In genomic region chr9:40678653-40679052, GRCm38 (mm10) we compare ENCODE assay signal across 24 mouse cellular contexts. TPM values are rescaled to one million over a fixed set of nuclear protein-coding genes. Genes with fewer than 3 reads are reported as not detected.
DNase-seq lines count a peak whose midpoint lies in the region; ATAC-seq and TF ChIP-seq lines count a peak whose summit lies in the region.
"Had no signal": no experiment of that assay in that cellular context is flagged by ENCODE, and none has a peak within 500 bp of the region (broad histone marks: within the 10 kb centered on the region; RNA-seq: fewer than 3 reads in every experiment).

No protein-coding gene starts in this region.

- WGBS in limb, embryonic 13.5 days, result 54% methylated on average over 4 of the region's 4 CpGs
- 82% methylated on average over 4 of the region's 4 CpGs for WGBS in limb, embryonic 10.5 days
- WGBS in stomach, embryonic 14.5 days, result 56% methylated on average over 4 of the region's 4 CpGs
- WGBS in stomach, postnatal 0 days, result 61% methylated on average over 4 of the region's 4 CpGs
- 31% methylated on average over 4 of the region's 4 CpGs for WGBS in limb, embryonic 14.5 days

- H3K36me3 ChIP-seq in limb, embryonic 13.5 days, result no peaks in the 10 kb centered on the region
- no peaks in the 10 kb centered on the region for H3K36me3 ChIP-seq in limb, embryonic 10.5 days
- no peaks in the 10 kb centered on the region for H3K36me3 ChIP-seq in stomach, embryonic 14.5 days (ENCODE audit: control insufficient read depth, insufficient read depth, low read length)
- no peaks in the 10 kb centered on the region for H3K36me3 ChIP-seq in stomach, postnatal 0 days (ENCODE audit: control insufficient read depth, insufficient read depth, low read length)
- H3K36me3 ChIP-seq in limb, embryonic 14.5 days (ENCODE audit: control insufficient read depth, insufficient read depth, low read length), result no peaks in the 10 kb centered on the region
- H3K36me3 ChIP-seq: embryonic facial prominence, embryonic 10.5 days; heart, embryonic 15.5 days; hindbrain, embryonic 13.5 days had no signal

- H3K9ac ChIP-seq in limb, embryonic 13.5 days, result no peak overlapping the region
- no peak overlapping the region for H3K9ac ChIP-seq in stomach, embryonic 14.5 days (replicated peaks; ENCODE audit: low read depth, low read length)
- no peak overlapping the region for H3K9ac ChIP-seq in stomach, postnatal 0 days (ENCODE audit: low read length)
- no peak overlapping the region for H3K9ac ChIP-seq in limb, embryonic 14.5 days (ENCODE audit: low read depth, low read length, severe bottlenecking)
- H3K9ac ChIP-seq: forebrain, embryonic 13.5 days; heart, embryonic 15.5 days; hindbrain, embryonic 13.5 days had no signal

- TF ChIP-seq CTCF in stomach, postnatal 0 days (IDR thresholded peaks at IDR 0.05; ENCODE audit: low read depth), result no peak

- no peak for ATAC-seq in limb, embryonic 13.5 days (ENCODE audit: low FRiP score, low read depth)
- no peak for ATAC-seq in stomach, embryonic 14.5 days (ENCODE audit: insufficient number of reproducible peaks, insufficient read depth, low FRiP score, low read depth)
- ATAC-seq in stomach, postnatal 0 days (ENCODE audit: low FRiP score, low TSS enrichment), result no peak
- ATAC-seq in limb, embryonic 14.5 days (ENCODE audit: low FRiP score, low read depth), result no peak
- ATAC-seq: forebrain, embryonic 13.5 days had no signal

- peak overlapping the region; percentile 55; the same call in 1 of the 2 replicates for H3K27ac ChIP-seq in limb, embryonic 13.5 days
- no peak overlapping the region for H3K27ac ChIP-seq in limb, embryonic 10.5 days
- H3K27ac ChIP-seq in stomach, embryonic 14.5 days (ENCODE audit: low read length), result peak overlapping the region; percentile 39; the same call in 1 of the 2 replicates
- no peak overlapping the region for H3K27ac ChIP-seq in stomach, postnatal 0 days (replicated peaks)
- H3K27ac ChIP-seq in limb, embryonic 14.5 days (replicated peaks; ENCODE audit: low read depth, low read length), result 0 out of 2 replicates have a peak overlapping the region, but pooled peaks have one; percentile 38
- H3K27ac ChIP-seq: embryonic facial prominence, embryonic 10.5 days; forebrain, embryonic 13.5 days; heart, adult 2 months; heart, embryonic 15.5 days; hindbrain, embryonic 13.5 days had no signal

- TF ChIP-seq POLR2A in limb, embryonic 14.5 days (IDR thresholded peaks at IDR 0.05; ENCODE audit: borderline replicate concordance, extremely low read depth, insufficient read depth, insufficient read length), result no peak

- H3K4me1 ChIP-seq in limb, embryonic 13.5 days, result peaks cover 26% of the 10 kb centered on the region
- peaks cover 6% of the 10 kb centered on the region; the same call in 1 of the 2 replicates for H3K4me1 ChIP-seq in limb, embryonic 10.5 days
- peaks cover 12% of the 10 kb centered on the region; the same call in 1 of the 2 replicates for H3K4me1 ChIP-seq in stomach, embryonic 14.5 days (ENCODE audit: control insufficient read depth, insufficient read depth, low read length)
- H3K4me1 ChIP-seq in stomach, postnatal 0 days (replicated peaks; ENCODE audit: control insufficient read depth, insufficient read depth), result no peaks in the 10 kb centered on the region
- peaks cover 14% of the 10 kb centered on the region for H3K4me1 ChIP-seq in limb, embryonic 14.5 days (ENCODE audit: control insufficient read depth, insufficient read depth, low read length)
- H3K4me1 ChIP-seq: forebrain, embryonic 13.5 days had no signal

- no peak for DNase-seq in limb, embryonic 10.5 days (ENCODE audit: low spot score)
- DNase-seq in stomach, postnatal 0 days (ENCODE audit: low spot score), result no peak
- no peak for DNase-seq in limb, embryonic 14.5 days (ENCODE audit: low spot score)
- no peak for DNase-seq in layer of hippocampus, postnatal 14 days (ENCODE audit: low spot score in 2 of 2)
- DNase-seq in right cerebral cortex, postnatal 14 days, result no peak
- DNase-seq: adrenal gland, adult 2 months; adrenal gland, postnatal 25 days; cerebellum, adult 2 months; cerebellum, postnatal 10 days; gastrocnemius, postnatal 14 days; heart, adult 2 months; heart, postnatal 14 days had no signal

- TF ChIP-seq EP300 in stomach, postnatal 0 days (optimal IDR thresholded peaks at IDR 0.05), result no peak

- H3K27me3 ChIP-seq in limb, embryonic 13.5 days, result no peaks in the 10 kb centered on the region
- no peaks in the 10 kb centered on the region for H3K27me3 ChIP-seq in limb, embryonic 10.5 days (ENCODE audit: low read depth, poor library complexity, severe bottlenecking)
- H3K27me3 ChIP-seq in stomach, embryonic 14.5 days (ENCODE audit: control insufficient read depth, insufficient read depth, low read length), result no peaks in the 10 kb centered on the region
- no peaks in the 10 kb centered on the region for H3K27me3 ChIP-seq in stomach, postnatal 0 days (ENCODE audit: control insufficient read depth, insufficient read depth, low read length)
- H3K27me3 ChIP-seq in limb, embryonic 14.5 days (ENCODE audit: control insufficient read depth, insufficient read depth, low read length), result no peaks in the 10 kb centered on the region
- H3K27me3 ChIP-seq: forebrain, embryonic 13.5 days; hindbrain, embryonic 13.5 days had no signal

- no peaks in the 10 kb centered on the region for H3K9me3 ChIP-seq in limb, embryonic 13.5 days
- no peaks in the 10 kb centered on the region for H3K9me3 ChIP-seq in limb, embryonic 10.5 days (replicated peaks)
- no peaks in the 10 kb centered on the region for H3K9me3 ChIP-seq in stomach, embryonic 14.5 days (ENCODE audit: control insufficient read depth, low read depth, low read length)
- H3K9me3 ChIP-seq in stomach, postnatal 0 days (ENCODE audit: control insufficient read depth, low read length), result no peaks in the 10 kb centered on the region
- no peaks in the 10 kb centered on the region for H3K9me3 ChIP-seq in limb, embryonic 14.5 days (ENCODE audit: control insufficient read depth, low read length)
- H3K9me3 ChIP-seq: embryonic facial prominence, embryonic 10.5 days; forebrain, embryonic 13.5 days; heart, embryonic 15.5 days; hindbrain, embryonic 13.5 days had no signal

- no peak overlapping the region for H3K4me2 ChIP-seq in limb, embryonic 13.5 days (replicated peaks)
- H3K4me2 ChIP-seq in stomach, embryonic 14.5 days (replicated peaks; ENCODE audit: low read depth, low read length), result no peak overlapping the region
- H3K4me2 ChIP-seq in stomach, postnatal 0 days (replicated peaks; ENCODE audit: low read depth), result no peak overlapping the region
- no peak overlapping the region for H3K4me2 ChIP-seq in limb, embryonic 14.5 days (replicated peaks; ENCODE audit: low read depth, low read length, severe bottlenecking)
- H3K4me2 ChIP-seq: forebrain, embryonic 13.5 days; heart, embryonic 11.5 days; heart, embryonic 15.5 days; hindbrain, embryonic 13.5 days had no signal

- H3K4me3 ChIP-seq in limb, embryonic 13.5 days, result no peak overlapping the region
- H3K4me3 ChIP-seq in limb, embryonic 10.5 days, result no peak overlapping the region
- no peak overlapping the region for H3K4me3 ChIP-seq in stomach, embryonic 14.5 days (ENCODE audit: low read depth, low read length)
- no peak overlapping the region for H3K4me3 ChIP-seq in stomach, postnatal 0 days (ENCODE audit: low read depth, low read length)
- no peak overlapping the region for H3K4me3 ChIP-seq in limb, embryonic 14.5 days (replicated peaks; ENCODE audit: low read length)
- H3K4me3 ChIP-seq: embryonic facial prominence, embryonic 10.5 days; forebrain, embryonic 13.5 days; heart, adult 2 months; heart, embryonic 15.5 days; hindbrain, embryonic 13.5 days had no signal

RNA-seq across cellular contexts. Expression of gene Clmp, which starts 7.1 kb away (rescaled TPM):
- polyA plus RNA-seq in limb, embryonic 13.5 days (2015; fragmentation: Nextera tagmentation; extraction: Ambion mirVana), result 62.8 and 64.1 TPM in 2 replicates
- polyA plus RNA-seq in limb, embryonic 10.5 days (2016; fragmentation: Nextera tagmentation; extraction: Ambion mirVana), result 47.0 and 53.5 TPM in 2 replicates
- polyA plus RNA-seq in stomach, embryonic 14.5 days (2014; fragmentation: Nextera tagmentation; extraction: Ambion mirVana), result 40.9 and 42.9 TPM in 2 replicates
- polyA plus RNA-seq in stomach, postnatal 0 days (2015; fragmentation: Nextera tagmentation; extraction: Ambion mirVana), result 17.7 and 17.8 TPM in 2 replicates
- polyA plus RNA-seq in limb, embryonic 14.5 days (2012; rRNA removed), result 44.7 and 51.8 TPM in 2 replicates
- polyA plus RNA-seq in limb, embryonic 14.5 days (2014; fragmentation: Nextera tagmentation; extraction: Ambion mirVana), result 61.5 and 78.9 TPM in 2 replicates
- total RNA-seq in layer of hippocampus, postnatal 14 days (2021), result 10 to 100 TPM; 36.1 to 39.2 TPM

RNA-seq across cellular contexts. Expression of gene Gm21915, which starts 8.2 kb away (rescaled TPM):
- not detected in 2 replicates for polyA plus RNA-seq in limb, embryonic 13.5 days (2015; fragmentation: Nextera tagmentation; extraction: Ambion mirVana)
- polyA plus RNA-seq in limb, embryonic 10.5 days (2016; fragmentation: Nextera tagmentation; extraction: Ambion mirVana), result not detected in 2 replicates
- polyA plus RNA-seq in stomach, embryonic 14.5 days (2014; fragmentation: Nextera tagmentation; extraction: Ambion mirVana), result not detected in 2 replicates
- polyA plus RNA-seq in stomach, postnatal 0 days (2015; fragmentation: Nextera tagmentation; extraction: Ambion mirVana), result not detected in 2 replicates
- polyA plus RNA-seq in limb, embryonic 14.5 days (2012; rRNA removed), result not detected in 2 replicates
- not detected in 2 replicates for polyA plus RNA-seq in limb, embryonic 14.5 days (2014; fragmentation: Nextera tagmentation; extraction: Ambion mirVana)
- not detected for total RNA-seq in layer of hippocampus, postnatal 14 days (2021)
- total RNA-seq: adrenal gland, adult 2 months; adrenal gland, postnatal 25 days; gastrocnemius, adult 18-20 months; gastrocnemius, postnatal 14 days; heart, adult 2 months; heart, postnatal 14 days; hematopoietic stem cell, adult 5-6 weeks had no signal
- polyA plus RNA-seq: adrenal gland, adult 2 months; cerebellum, adult 2 months; embryonic facial prominence, embryonic 10.5 days; embryonic facial prominence, embryonic 14.5 days; forebrain, embryonic 13.5 days; frontal cortex, adult 2 months; gonadal fat pad, adult 2 months; heart, adult 2 months; heart, embryonic 11.5 days; heart, embryonic 15.5 days; hindbrain, embryonic 13.5 days had no signal

Comparison
In these comparisons a context has a peak if more than half of its experiments do, and no peak if none do; other contexts are left out.
1. H3K27ac ChIP-seq: peak in limb, embryonic 13.5 days (single experiment), stomach, embryonic 14.5 days (single experiment) and limb, embryonic 14.5 days (single experiment); none in limb, embryonic 10.5 days (single experiment) and stomach, postnatal 0 days (single experiment).